Mouse (Mus musculus) heart, embryonic 15.5 days (tissue): ENCODE measurements around the gene Zfp708. TPM values are rescaled to one million over a fixed set of nuclear protein-coding genes. Genes with fewer than 3 reads are reported as not detected.

Source experiments
- polyA plus RNA-seq: library from polyadenylated mRNA; unstranded; fragments of >200 nt; fragmentation: Nextera tagmentation; extraction: Ambion mirVana; gene quantifications from 2 replicates; pipeline ENCODE4 v1.2.1, GENCODE M21; 2015

The Zfp708 gene
- polyA plus RNA-seq, 1 experiment from 2014 or later: 3.2 TPM

Other genes with a start within 250 kb of the Zfp708 start
- 0.88 and 0.95 TPM in 2 replicates for gene Gm10767, start 193.1 kb downstream of the Zfp708 start, polyA plus RNA-seq
- 2.2 and 2.4 TPM in 2 replicates for gene Zfp712, start 36.8 kb downstream of the Zfp708 start, polyA plus RNA-seq
- 1.5 and 1.8 TPM in 2 replicates for gene Gm28557, start 10.6 kb upstream of the Zfp708 start, polyA plus RNA-seq
- 0.38 TPM in 2 replicates for gene Rslcan18, start 18.3 kb upstream of the Zfp708 start, polyA plus RNA-seq
- 1.5 and 1.6 TPM in 2 replicates for gene Zfp759, start 23.7 kb upstream of the Zfp708 start, polyA plus RNA-seq
- gene Rsl1, start 75.2 kb upstream of the Zfp708 start, polyA plus RNA-seq: 5.9 and 6.2 TPM in 2 replicates
- gene Zfp455, start 96.5 kb upstream of the Zfp708 start, polyA plus RNA-seq: 1.1 and 1.3 TPM in 2 replicates
- gene Zfp458, start 180.5 kb upstream of the Zfp708 start, polyA plus RNA-seq: 1.1 and 1.3 TPM in 2 replicates
- 0.83 and 1.0 TPM in 2 replicates for gene Zfp457, start 208.5 kb upstream of the Zfp708 start, polyA plus RNA-seq
- 1.4 and 1.5 TPM in 2 replicates for gene Zfp595, start 234.6 kb upstream of the Zfp708 start, polyA plus RNA-seq